Mouse (Mus musculus) left cerebral cortex, adult 2 months (tissue): Measurements from ENCODE around the gene Cd70. TPM values are rescaled to one million over a fixed set of nuclear protein-coding genes. Genes with fewer than 3 reads are reported as not detected.

Experiments used
- DNase-seq, 2 experiments: peaks; one replicate each; pipeline ENCODE4 v3.0.0; 2021 to 2022; ENCODE audit warnings: low spot score in 2 of 2, mixed read lengths in 1 of 2; ENCODE audit errors: extremely low spot score in 1 of 2
- H3K27ac ChIP-seq: fragments of 200-600 bp; 2 replicates; pipeline ENCODE4 v1.8.1; 2022
- H3K4me3 ChIP-seq: fragments of 200-600 bp; 2 replicates; pipeline ENCODE4 v1.8.1; 2022
- CTCF ChIP-seq: fragments of 200-600 bp; IDR thresholded peaks from 2 replicates; pipeline ENCODE4 v1.8.1; 2022; ENCODE audit warnings: antibody characterized with exemption, mild to moderate bottlenecking, moderate library complexity
- intact Hi-C: fragments of 180-260 bp; cut with DNase I; formaldehyde crosslinking; loops from one replicate; pipeline ENCODE4 v1.15.1; 2025
- long read RNA-seq, 2 experiments: library from polyadenylated mRNA; stranded (forward); transcript quantifications; one replicate each; pipeline ENCODE4 v2.0.0; 2021; ENCODE audit warnings: borderline mapping rate in 2 of 2
- total RNA-seq, 2 experiments: library from RNA; stranded (reverse); gene quantifications; 2 replicates each; pipeline ENCODE4 v1.2.3; 2021

The Cd70 gene
- total RNA-seq, result under 1 TPM in 1 of 2 experiments, not detected in 1; 0.58 TPM
- long read RNA-seq, experiment 1, result 0 reads
- long read RNA-seq, experiment 2, result 0 reads

GRCm38 (mm10) chr17:57148994-57149803 is at the start of gene Cd70:
Cd70 (minus strand) TSS chr17:57149777.
- no peak within 1 kb of the TSS for H3K27ac ChIP-seq

DNA sequence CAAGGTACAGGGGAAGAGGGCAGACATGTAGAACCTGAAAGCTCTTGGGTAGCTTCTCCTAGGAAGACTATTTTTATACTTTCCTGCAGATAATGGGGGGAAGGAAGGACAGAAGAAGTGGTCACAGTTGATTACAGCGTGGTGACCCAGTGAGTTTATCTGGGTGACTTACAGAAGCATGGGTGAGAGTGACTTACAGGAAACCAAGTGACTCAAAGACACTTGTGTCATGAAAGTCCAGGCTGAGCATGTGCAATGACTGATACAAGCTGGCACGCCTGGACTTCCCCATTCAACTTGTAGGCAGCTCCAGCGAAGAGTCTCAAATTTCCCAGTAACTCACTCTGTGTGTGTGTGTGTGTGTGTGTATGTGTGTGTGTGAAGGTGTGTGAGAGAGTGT is 48.7 kb upstream of the Cd70 start:
- TF ChIP-seq CTCF, result no peak
- DNase-seq, result no peak
- Histone ChIP-seq H3K27ac (no peak overlapping the region), H3K4me3 (no peak overlapping the region)
- intact Hi-C loops, result no loop called here

More at GRCm38 (mm10) chr17:57148994-57149803, at the start of gene Cd70:
- intact Hi-C loops, result no loop called here
- DNase-seq, result no peak
- TF ChIP-seq CTCF, result no peak
- peak within 1 kb of the TSS; percentile 29; the same call in 1 of the 2 replicates for H3K4me3 ChIP-seq

DNA sequence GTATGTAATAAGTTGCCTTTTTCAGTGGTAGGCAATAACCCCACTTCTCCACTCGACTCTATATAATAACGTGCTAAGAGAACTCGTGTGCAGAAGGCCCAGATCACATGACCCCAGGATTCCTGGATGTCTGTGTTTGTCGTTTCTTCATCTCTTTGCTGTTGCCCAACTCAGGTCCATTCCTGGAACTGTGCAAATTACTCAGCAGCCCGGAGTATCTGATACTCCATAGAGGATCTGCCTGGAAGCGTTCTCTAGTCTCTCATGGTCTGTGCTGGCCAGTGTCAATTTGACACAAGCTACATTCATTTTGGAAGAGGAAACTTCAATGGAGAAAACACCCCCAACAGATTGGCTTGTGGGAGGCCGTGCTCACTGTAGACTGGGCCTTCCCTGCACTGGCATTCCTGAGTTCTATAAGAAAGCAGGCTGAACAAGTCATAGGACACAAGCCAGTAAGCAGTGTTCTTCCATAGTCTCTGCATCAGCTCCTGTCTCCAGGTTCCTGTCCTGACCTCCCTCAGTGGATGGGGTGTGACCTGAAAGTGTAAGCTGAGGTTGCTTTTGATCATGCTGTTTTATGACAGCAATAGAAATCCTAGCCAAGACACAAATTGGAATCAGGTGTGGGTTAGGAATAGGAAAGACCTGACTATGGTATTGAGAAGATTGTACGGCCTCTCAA is 45.9 kb upstream of the Cd70 start:
- intact Hi-C loops, result no loop called here
- H3K4me3 ChIP-seq, result no peak overlapping the region
- no peak for DNase-seq
- TF ChIP-seq CTCF, result no peak
- no peak overlapping the region for H3K27ac ChIP-seq

DNA sequence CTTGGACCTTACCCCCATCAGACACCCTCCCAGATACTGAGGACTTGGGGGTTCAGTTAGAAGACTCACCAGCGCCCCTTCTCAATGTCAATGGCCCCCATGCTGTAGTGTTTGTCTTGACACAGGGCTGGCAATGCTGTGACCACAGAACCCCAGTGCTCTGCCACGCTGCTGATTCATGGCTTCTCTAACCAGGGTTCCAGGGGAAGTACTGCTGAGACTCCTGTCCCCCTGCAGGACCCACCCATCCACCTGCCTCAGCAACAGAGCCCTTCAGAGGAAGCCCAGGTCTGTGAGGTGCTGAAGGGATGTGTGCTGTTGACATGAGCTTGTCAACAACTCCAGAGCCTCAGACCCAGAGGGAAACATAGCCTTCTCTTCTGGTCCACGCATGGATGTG is 45.2 kb upstream of the Cd70 start:
- intact Hi-C loops, result no loop called here
- DNase-seq, result no peak
- TF ChIP-seq CTCF, result no peak
- no peak overlapping the region for H3K27ac ChIP-seq
- H3K4me3 ChIP-seq, result no peak overlapping the region

DNA sequence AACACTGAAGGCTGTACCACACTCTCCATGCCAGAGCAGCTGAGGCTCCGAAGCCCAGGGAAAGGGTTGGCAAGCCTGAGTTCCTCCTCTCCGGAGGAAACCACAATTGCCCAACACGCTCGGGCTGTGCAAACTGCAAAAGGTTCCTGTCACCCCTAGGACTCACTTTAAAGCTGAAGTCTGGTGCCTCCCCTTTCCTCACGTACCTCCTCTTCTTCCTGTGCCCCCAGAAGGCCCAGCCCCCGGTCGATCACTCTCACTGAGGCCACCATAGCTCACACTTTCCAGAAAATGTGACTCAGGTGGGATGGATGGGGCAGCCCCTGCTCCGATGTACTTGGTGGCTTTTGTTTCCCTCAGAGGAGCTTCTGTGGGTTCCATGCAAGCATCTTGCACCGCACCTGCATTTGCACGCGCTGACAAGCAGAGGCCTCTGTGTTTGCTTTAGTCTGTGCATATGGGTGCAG is 44.5 kb upstream of the Cd70 start, which contains the start of gene Tnfsf14:
TSS of gene Tnfsf14 (minus strand) at position 137 of the 467 bp plus-strand sequence.
- H3K27ac ChIP-seq, result no peak within 1 kb of the TSS
- no peak for DNase-seq
- intact Hi-C loops, result no loop called here
- no peak for TF ChIP-seq CTCF
- H3K4me3 ChIP-seq, result no peak within 1 kb of the TSS

GRCm38 (mm10) chr17:57188510-57189192 is 39.1 kb upstream of the Cd70 start:
- intact Hi-C loops, result no loop called here
- no peak for DNase-seq
- Histone ChIP-seq H3K4me3 (no peak overlapping the region), H3K27ac (no peak overlapping the region)
- no peak for TF ChIP-seq CTCF

GRCm38 (mm10) chr17:57185641-57186040 is 36.1 kb upstream of the Cd70 start:
- DNase-seq, result no peak
- TF ChIP-seq CTCF, result no peak
- Histone ChIP-seq H3K27ac (no peak overlapping the region), H3K4me3 (no peak overlapping the region)
- intact Hi-C loops, result no loop called here

- DNase-seq, result no peak
- Histone ChIP-seq H3K4me3 (no peak overlapping the region), H3K27ac (no peak overlapping the region)
- intact Hi-C loops, result no loop called here
- no peak for TF ChIP-seq CTCF
Measured at GRCm38 (mm10) chr17:57182871-57183270, 33.3 kb upstream of the Cd70 start.

GRCm38 (mm10) chr17:57180363-57180762 is 30.8 kb upstream of the Cd70 start:
- DNase-seq, result no peak
- intact Hi-C loops, result no loop called here
- Histone ChIP-seq H3K27ac (no peak overlapping the region), H3K4me3 (no peak overlapping the region)
- TF ChIP-seq CTCF, result peak; percentile 46

- no peak for DNase-seq
- TF ChIP-seq CTCF, result no peak
- H3K27ac ChIP-seq, result no peak overlapping the region
- intact Hi-C loops, result no loop called here
- no peak overlapping the region for H3K4me3 ChIP-seq
Measured at GRCm38 (mm10) chr17:57173351-57173750, 23.8 kb upstream of the Cd70 start.

DNA sequence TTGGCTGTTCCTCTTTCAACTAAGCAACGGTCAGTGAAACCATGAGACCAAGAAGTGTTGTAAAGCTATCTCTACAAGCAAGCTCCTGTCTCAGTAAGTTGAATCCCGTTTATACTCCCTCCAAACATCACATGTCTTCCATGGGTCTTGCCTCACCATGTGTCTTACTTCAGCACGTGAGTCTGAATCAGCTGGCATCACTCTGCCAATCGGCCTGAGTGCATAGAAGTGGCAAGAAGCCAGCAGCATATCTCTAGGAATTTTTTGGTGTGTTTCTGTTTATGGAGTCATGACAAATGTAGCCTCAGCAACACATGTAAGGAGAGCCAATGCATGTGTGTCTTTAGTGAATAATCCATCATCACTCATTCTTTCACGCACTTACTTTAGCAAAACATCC is 22.8 kb upstream of the Cd70 start:
- H3K27ac ChIP-seq, result no peak overlapping the region
- intact Hi-C loops, result no loop called here
- no peak for TF ChIP-seq CTCF
- no peak for DNase-seq
- no peak overlapping the region for H3K4me3 ChIP-seq
